Mouse (Mus musculus): ENCODE results near the gene Rps26. TPM values are rescaled to one million over a fixed set of nuclear protein-coding genes. Genes with fewer than 3 reads are reported as not detected.

Gene Rps26
- 100 to 1,000 TPM; 696 to 753 TPM for total RNA-seq (2021)
- long read RNA-seq, experiment 1, transcript Rps26-201 (4 exons, 681 nt) = major isoform, 517 of 555 reads
- long read RNA-seq, experiment 1, transcript Rps26-202 (3 exons, 596 nt) = minor isoform, 16 of 555 reads
- long read RNA-seq, experiment 1, partial matches to known transcripts = 20 of 555 reads
- long read RNA-seq, experiment 1, other reads (novel, unspliced or antisense) = 2 of 555 reads
- long read RNA-seq, experiment 2, transcript Rps26-201 (4 exons, 681 nt) = major isoform, 325 of 344 reads
- long read RNA-seq, experiment 2, transcript Rps26-202 (3 exons, 596 nt) = minor isoform, 12 of 344 reads
- long read RNA-seq, experiment 2, partial matches to known transcripts = 3 of 344 reads
- long read RNA-seq, experiment 2, other reads (novel, unspliced or antisense) = 4 of 344 reads

- DNase-seq = peak; percentile 91
Measured at GRCm38 (mm10) chr10:128626311-128627310, at the start of gene Rps26. Gene Rps26, minus strand, starts transcription at chr10:128626747.

- peak; percentile 24 for DNase-seq
Measured at GRCm38 (mm10) chr10:128674469-128675008, 48.0 kb upstream of the Rps26 start.

DNA sequence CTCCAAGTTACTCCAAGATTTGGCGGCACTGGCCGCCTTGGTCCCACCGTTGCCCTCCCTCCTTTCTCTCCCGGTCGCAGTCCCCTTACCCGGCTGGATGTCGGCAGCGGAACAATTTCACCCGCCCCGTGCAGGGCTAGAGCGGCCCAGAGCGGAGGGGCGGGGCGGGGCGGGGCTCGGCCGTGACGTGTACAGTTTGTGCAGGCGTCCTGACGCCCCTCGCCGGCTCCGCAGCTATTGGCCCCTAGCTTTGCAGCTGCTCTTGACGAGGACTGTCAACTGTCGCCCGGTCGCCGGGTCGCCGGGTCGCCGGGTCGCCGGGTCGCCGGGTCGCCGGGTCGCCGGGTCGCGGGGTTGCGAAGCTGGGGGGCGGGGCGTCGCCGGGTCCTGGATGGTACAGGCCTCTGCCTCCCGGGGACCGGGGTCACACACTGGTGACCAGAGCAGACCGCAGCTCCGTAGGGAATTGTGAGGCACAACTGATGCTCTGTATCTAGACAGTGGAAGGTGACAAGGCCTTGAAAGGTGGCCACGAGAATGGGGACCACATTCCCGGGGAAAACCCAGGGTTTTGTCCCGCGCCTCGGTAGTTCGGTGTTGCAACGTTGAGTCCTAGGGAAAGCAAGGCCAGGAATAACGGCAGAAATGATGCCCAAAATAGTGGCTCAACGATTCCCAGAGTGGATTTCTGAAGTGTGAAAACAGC lies 47.4 kb upstream of the Rps26 start, which contains the start of gene Suox:
Gene Suox (minus strand): TSS at position 311 of the 706 bp plus-strand sequence.
- peak; percentile 91 for DNase-seq

DNA sequence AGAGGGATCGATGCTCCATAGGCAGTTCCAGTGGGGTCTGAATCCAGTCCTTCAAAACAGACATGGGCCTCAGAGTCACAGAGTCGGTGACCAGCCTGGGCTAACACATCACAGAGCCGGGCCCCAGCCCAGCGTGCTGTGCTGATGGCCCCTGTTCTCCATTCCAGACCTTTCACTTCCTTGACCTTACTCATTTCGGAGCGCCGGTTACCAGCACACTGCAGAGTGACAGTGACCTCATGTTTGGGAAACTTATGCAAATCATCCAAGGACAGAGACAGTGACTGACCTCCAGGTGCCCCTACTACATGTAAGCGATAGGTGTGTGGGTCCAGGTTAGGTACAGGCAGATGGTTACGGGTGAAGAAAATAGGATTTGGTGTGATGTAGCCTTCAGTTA lies 44.6 kb upstream of the Rps26 start:
- no peak for DNase-seq

GRCm38 (mm10) chr10:128668790-128669672 lies 42.5 kb upstream of the Rps26 start:
- DNase-seq = peak; percentile 76

DNA sequence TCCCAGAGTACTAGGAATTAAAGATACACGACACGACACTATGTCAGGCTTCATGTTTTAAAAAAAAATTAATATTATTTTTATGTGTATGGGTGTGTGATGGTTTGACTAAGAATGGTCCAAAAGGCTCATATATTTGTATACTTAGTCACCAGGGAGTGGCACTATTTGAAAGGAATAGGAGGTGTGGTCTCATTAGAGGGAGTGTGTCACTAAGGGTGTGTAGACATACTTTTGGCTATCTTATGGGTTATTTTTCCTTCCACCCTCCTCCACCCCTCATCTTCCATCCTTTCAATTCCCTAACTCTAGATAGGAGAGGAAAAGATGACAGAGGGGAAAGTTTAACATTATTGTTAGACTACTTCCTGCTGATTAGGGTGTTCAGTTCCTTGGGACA lies 39.3 kb upstream of the Rps26 start:
- DNase-seq = no peak

GRCm38 (mm10) chr10:128665307-128665706 lies 38.8 kb upstream of the Rps26 start:
- DNase-seq = no peak

- no peak for DNase-seq
Measured at GRCm38 (mm10) chr10:128664808-128665207, 38.3 kb upstream of the Rps26 start.

DNA sequence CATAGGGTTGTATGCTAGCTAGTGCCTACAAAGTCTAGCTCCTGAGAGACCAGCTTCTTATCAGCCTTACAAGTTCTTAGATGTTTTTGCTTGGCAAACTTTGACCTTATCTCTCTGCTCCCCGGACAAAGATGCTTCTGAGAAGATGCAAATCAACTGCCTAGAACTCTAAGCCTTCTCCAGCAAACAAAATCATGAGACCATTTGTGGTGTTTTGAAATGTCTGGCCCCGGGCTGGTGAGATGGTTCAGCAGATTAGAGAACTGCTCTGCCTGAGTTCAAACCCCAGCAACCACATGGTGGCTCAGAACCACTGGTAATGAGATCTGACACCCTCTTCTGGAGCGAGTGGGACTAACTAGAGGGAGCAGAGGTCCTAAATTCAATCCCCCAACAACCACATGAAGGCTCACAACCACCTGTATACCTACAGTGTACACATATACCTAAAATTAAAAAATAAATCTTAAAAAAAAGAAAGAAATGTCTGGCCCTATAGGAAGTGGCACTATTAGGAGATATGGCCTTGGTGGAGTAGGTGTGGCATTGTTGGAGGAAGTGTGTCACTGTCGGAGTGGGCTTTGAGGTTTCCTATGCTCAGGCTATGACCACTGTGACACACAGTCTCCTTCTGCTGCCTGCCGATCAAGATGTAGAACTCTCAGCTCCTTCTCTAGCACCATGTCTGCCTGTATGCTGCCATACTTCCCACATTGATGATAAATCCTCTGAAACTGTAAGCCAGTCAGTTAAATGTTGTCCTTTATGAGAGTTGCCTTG lies 37.1 kb upstream of the Rps26 start:
- DNase-seq = no peak

GRCm38 (mm10) chr10:128662465-128662864 lies 35.9 kb upstream of the Rps26 start:
- no peak for DNase-seq

DNA sequence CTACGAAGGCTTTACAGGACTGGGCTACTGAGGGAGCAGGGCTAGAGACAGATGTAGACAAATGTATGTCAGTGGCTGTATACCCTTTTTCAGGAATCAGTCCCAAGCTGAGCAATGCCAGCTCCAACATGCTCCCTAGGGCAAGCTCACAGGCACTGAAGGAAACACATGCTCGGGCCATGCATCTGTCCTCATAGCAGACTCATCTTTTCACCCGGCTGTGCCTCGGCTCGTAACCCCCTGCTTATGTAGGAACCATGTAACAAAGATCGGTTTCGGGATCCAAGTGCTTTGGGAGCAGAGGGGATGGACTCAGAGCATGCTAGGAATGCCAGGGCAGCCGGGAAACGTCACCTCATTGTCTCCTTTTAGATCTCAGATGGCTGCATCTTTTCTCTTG lies 32.9 kb upstream of the Rps26 start:
- DNase-seq = no peak

- DNase-seq = no peak
Measured at GRCm38 (mm10) chr10:128657844-128658243, 31.3 kb upstream of the Rps26 start.

- DNase-seq = no peak
Measured at GRCm38 (mm10) chr10:128656731-128657130, 30.2 kb upstream of the Rps26 start.

- no peak for DNase-seq
Measured at GRCm38 (mm10) chr10:128655254-128655653, 28.7 kb upstream of the Rps26 start.

DNA sequence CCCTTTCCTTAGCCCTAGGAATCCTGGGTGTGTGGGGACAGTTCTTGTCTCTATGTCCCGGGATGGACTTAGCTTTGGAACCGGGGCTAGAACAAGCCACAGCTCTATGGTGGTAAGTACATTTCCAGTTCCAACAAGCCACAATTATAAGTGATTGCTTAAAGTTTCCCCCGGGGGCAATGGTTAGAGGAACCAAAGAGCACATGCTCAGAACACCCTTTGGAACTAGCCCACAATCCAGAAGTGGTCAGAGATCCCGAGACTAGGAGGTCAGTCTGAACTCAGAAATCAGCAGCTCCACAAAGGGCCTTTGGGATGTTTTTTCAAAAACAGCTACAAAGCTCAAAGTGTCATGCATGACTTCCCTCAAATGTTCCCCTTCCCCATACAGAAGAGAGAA lies 27.3 kb upstream of the Rps26 start:
- no peak for DNase-seq

- DNase-seq = peak; percentile 38
Measured at GRCm38 (mm10) chr10:128646139-128647089, 19.9 kb upstream of the Rps26 start.

GRCm38 (mm10) chr10:128645111-128646011 lies 18.8 kb upstream of the Rps26 start, which contains the start of gene Ikzf4:
Gene Ikzf4, minus strand, starts transcription at chr10:128645991.
- DNase-seq = peak; percentile 47

- DNase-seq = no peak
Measured at GRCm38 (mm10) chr10:128642749-128643148, 16.2 kb upstream of the Rps26 start.
